Mouse (Mus musculus) cerebellum, adult 2 months (tissue): ENCODE data around the gene Cela3b.

Source experiments
- CTCF ChIP-seq: fragments of 200-500 bp; IDR thresholded peaks from 2 replicates; pipeline ENCODE4 v1.5.1; 2011; ENCODE audit warnings: low read depth, mild to moderate bottlenecking, control low read depth, low read length, moderate library complexity, borderline replicate concordance; ENCODE audit not compliant: insufficient read depth
- POLR2A ChIP-seq: fragments of 200-500 bp; IDR thresholded peaks from 2 replicates; pipeline ENCODE4 v1.6.1; 2011; ENCODE audit warnings: low read length, control low read depth, borderline replicate concordance; ENCODE audit not compliant: insufficient read depth

DNA sequence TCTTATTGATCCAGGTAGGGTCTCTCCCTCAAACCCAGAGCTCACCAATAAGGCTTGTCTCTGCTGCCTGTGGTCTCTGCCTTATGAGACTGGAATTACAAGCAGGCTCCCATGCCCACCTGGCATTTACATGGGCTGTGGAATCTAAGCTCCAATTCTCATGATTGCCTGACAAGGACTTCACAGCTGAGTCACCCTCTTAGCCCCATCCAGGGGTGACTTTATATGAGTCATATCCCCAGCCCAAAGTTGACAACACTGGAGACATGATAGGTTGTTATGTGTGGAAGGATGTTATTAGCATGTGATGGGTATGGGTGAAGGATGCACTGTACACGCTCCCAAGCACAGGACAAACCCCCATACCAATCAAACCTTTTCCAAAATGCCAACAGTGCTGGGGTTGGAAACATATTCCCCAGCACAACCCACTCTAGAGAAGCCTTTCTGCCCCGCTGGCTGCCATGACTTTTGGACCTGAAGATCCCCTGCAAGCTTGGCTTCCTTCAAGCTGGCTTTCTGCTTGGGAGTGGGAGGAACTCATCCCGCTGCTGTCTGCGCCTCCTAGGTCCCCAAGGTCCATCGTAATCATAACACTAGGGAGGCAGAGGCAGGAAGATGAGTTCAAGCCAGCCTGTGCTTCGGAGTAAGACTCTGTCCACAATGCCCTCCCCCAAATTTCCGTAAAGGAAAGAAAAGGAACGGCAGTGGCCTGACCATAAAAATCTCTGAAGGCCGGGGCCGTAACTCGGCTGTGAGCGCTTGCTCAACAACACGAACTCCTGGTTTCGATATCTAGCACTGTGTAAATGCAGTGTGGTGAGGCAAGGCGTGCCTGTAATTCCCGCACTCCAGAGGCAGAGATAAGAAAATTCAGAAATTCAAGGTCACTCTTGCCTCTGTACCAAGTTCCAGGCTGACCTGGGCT, 58.5 kb downstream of the Cela3b start:
- no peak for TF ChIP-seq POLR2A
- no peak for TF ChIP-seq CTCF
